ENCODE assay signal across 22 mouse cellular contexts in the genomic region with DNA sequence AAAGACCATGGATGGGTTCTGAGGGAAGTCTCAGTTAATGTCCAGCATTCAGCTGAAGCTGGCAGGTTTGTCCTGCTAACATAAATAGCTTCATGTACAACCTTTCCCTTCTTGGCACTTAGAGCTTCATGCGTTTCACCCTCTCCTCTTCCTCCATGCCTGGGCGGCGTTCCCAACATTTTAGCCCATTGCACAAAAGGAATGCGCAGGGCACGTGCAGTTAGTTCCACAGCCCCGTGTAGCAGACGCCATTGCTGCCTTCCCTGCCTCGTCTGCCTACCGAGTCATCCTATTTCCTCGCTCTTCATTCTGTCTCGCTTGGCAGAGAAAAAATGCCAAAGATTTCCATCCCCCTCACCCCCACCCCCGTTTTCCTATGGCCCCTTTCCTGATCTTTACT. TPM values are rescaled to one million over a fixed set of nuclear protein-coding genes. Genes with fewer than 3 reads are reported as not detected.
DNase-seq lines count a peak whose midpoint lies in the region; ATAC-seq and TF ChIP-seq lines count a peak whose summit lies in the region.
"Had no signal": no experiment of that assay in that cellular context is flagged by ENCODE, and none has a peak within 500 bp of the region (broad histone marks: within the 10 kb centered on the region; RNA-seq: fewer than 3 reads in every experiment).

No protein-coding gene starts in this region.

- peak; percentile 11 to 20 for DNase-seq in heart, adult 2 months
- DNase-seq in heart, postnatal 25 days (ENCODE audit: low spot score), result no peak
- peak; percentile 5 for DNase-seq in right cerebral cortex, postnatal 14 days
- DNase-seq in right cerebral cortex, postnatal 25 days, result no peak
- peak; percentile 69 to 72 for DNase-seq in kidney, adult 8-10 months
- peak; percentile 63 to 77 for DNase-seq in kidney, postnatal 36 days
- DNase-seq in yolk sac, embryonic 10.5 days (ENCODE audit: low spot score), result no peak
- DNase-seq: cerebellum, adult 11-12 months; embryo, embryonic 11 days; gastrocnemius, postnatal 14 days; layer of hippocampus, adult 9-11 months; thymus, postnatal 25 days had no signal

- TF ChIP-seq CTCF in heart, adult 2 months (IDR thresholded peaks at IDR 0.05), result no peak

- no peak overlapping the region for H3K4me2 ChIP-seq in hindbrain, embryonic 16.5 days (ENCODE audit: low read length)
- H3K4me2 ChIP-seq: forebrain, embryonic 15.5 days; heart, embryonic 11.5 days; liver, embryonic 11.5 days; lung, embryonic 15.5 days had no signal

- no peaks in the 10 kb centered on the region for H3K27me3 ChIP-seq in heart, adult 2 months (ENCODE audit: control insufficient read depth, insufficient read depth, low read length)
- H3K27me3 ChIP-seq in hindbrain, embryonic 16.5 days (replicated peaks; ENCODE audit: control insufficient read depth, insufficient read depth, low read length), result no peaks in the 10 kb centered on the region
- H3K27me3 ChIP-seq: lung, embryonic 15.5 days; stomach, embryonic 15.5 days had no signal

- no peaks in the 10 kb centered on the region for H3K9me3 ChIP-seq in hindbrain, embryonic 16.5 days (ENCODE audit: control insufficient read depth, low read length)
- H3K9me3 ChIP-seq: forebrain, embryonic 15.5 days; hindbrain, embryonic 10.5 days; lung, embryonic 15.5 days; stomach, embryonic 15.5 days had no signal

- WGBS in heart, adult 2 months, result 55% methylated on average over 12 of the region's 12 CpGs
- 77% methylated on average over 12 of the region's 12 CpGs for WGBS in hindbrain, embryonic 16.5 days

- peaks cover 1% of the 10 kb centered on the region; the same call in 1 of the 2 replicates for H3K4me1 ChIP-seq in heart, adult 2 months (ENCODE audit: control insufficient read depth, insufficient read depth, low read length)
- no peaks in the 10 kb centered on the region for H3K4me1 ChIP-seq in hindbrain, embryonic 16.5 days (ENCODE audit: control insufficient read depth, insufficient read depth, low read depth, low read length)
- H3K4me1 ChIP-seq: hindbrain, embryonic 10.5 days had no signal

- ATAC-seq in hindbrain, embryonic 16.5 days, result no peak
- ATAC-seq: activated CD4-positive, CD25-positive, alpha-beta regulatory T cell, adult 4 months; forebrain, embryonic 15.5 days; inflammation-experienced regulatory T-cells, adult 6 months; midbrain, embryonic 16.5 days had no signal

- no peaks in the 10 kb centered on the region for H3K36me3 ChIP-seq in heart, adult 2 months (ENCODE audit: control insufficient read depth, insufficient read depth, low read length)
- no peaks in the 10 kb centered on the region for H3K36me3 ChIP-seq in hindbrain, embryonic 16.5 days (ENCODE audit: control insufficient read depth, insufficient read depth, low read length)
- H3K36me3 ChIP-seq: forebrain, embryonic 15.5 days; hindbrain, embryonic 10.5 days; lung, embryonic 15.5 days; stomach, embryonic 15.5 days had no signal

- no peak overlapping the region for H3K9ac ChIP-seq in heart, adult 2 months (ENCODE audit: low read depth, low read length)
- H3K9ac ChIP-seq in hindbrain, embryonic 16.5 days (ENCODE audit: low read depth, low read length), result no peak overlapping the region
- H3K9ac ChIP-seq: forebrain, embryonic 15.5 days; lung, embryonic 15.5 days; stomach, embryonic 15.5 days had no signal

- intact Hi-C loops in heart, adult 2 months (cut with DNase I), result no loop called here
- intact Hi-C loops in heart, postnatal 25 days (cut with DNase I), result no loop called here

- no peaks in the 10 kb centered on the region for H3K79me2 ChIP-seq in heart, adult 2 months (replicated peaks; ENCODE audit: control insufficient read depth, insufficient read depth, low read length)

- no peak overlapping the region for H3K27ac ChIP-seq in heart, adult 2 months
- H3K27ac ChIP-seq in hindbrain, embryonic 16.5 days (ENCODE audit: low read depth, low read length), result no peak overlapping the region
- H3K27ac ChIP-seq: forebrain, embryonic 15.5 days; hindbrain, embryonic 10.5 days had no signal

- TF ChIP-seq POLR2A in heart, adult 2 months (IDR thresholded peaks at IDR 0.05; ENCODE audit: insufficient read depth, low read depth, low read length), result no peak

- no peak for TF ChIP-seq EP300 in heart, adult 2 months (IDR thresholded peaks at IDR 0.05; ENCODE audit: insufficient read depth, low read depth, low read length)

- no peak overlapping the region for H3K4me3 ChIP-seq in heart, adult 2 months
- H3K4me3 ChIP-seq in hindbrain, embryonic 16.5 days (ENCODE audit: low read length), result no peak overlapping the region
- H3K4me3 ChIP-seq: forebrain, embryonic 15.5 days; hindbrain, embryonic 10.5 days; lung, embryonic 15.5 days; stomach, embryonic 15.5 days had no signal

RNA-seq across cellular contexts. Expression of gene Hibadh, which starts 34.4 kb away (rescaled TPM):
- 100 to 1,000 TPM; 218 to 263 TPM for total RNA-seq in heart, adult 2 months (2021)
- polyA plus RNA-seq in heart, adult 2 months (2012; rRNA removed), result 170 and 260 TPM in 2 replicates
- 100 to 1,000 TPM; 242 to 244 TPM for total RNA-seq in heart, postnatal 25 days (2021)
- polyA plus RNA-seq in hindbrain, embryonic 16.5 days (2015; fragmentation: Nextera tagmentation; extraction: Ambion mirVana), result 72.9 and 82.7 TPM in 2 replicates

RNA-seq across cellular contexts. Expression of gene Tax1bp1, which starts 39.0 kb away (rescaled TPM):
- 100 to 1,000 TPM; 110 to 124 TPM for total RNA-seq in heart, adult 2 months (2021)
- 26.1 and 50.9 TPM in 2 replicates for polyA plus RNA-seq in heart, adult 2 months (2012; rRNA removed)
- total RNA-seq in heart, postnatal 25 days (2021), result 100 to 1,000 TPM in 1 of 2 experiments, 10 to 100 TPM in 1; 98.5 to 123 TPM
- 140 and 163 TPM in 2 replicates for polyA plus RNA-seq in hindbrain, embryonic 16.5 days (2015; fragmentation: Nextera tagmentation; extraction: Ambion mirVana)

Comparison
In these comparisons a context has a peak if more than half of its experiments do, and no peak if none do; other contexts are left out.
1. DNase-seq: peak in heart, adult 2 months (2 of 2), right cerebral cortex, postnatal 14 days (single experiment), kidney, adult 8-10 months (2 of 2) and kidney, postnatal 36 days (2 of 2); none in heart, postnatal 25 days (single experiment), right cerebral cortex, postnatal 25 days (single experiment) and yolk sac, embryonic 10.5 days (single experiment).